Mouse (Mus musculus) midbrain, embryonic 15.5 days (tissue): ENCODE results near the gene Ttyh3. TPM values are rescaled to one million over a fixed set of nuclear protein-coding genes. Genes with fewer than 3 reads are reported as not detected.

ENCODE experiments used
- ATAC-seq: fragments of 200-750 bp; cut with Nextera tagmentation; replicated peaks from 2 replicates; pipeline ENCODE4 v1.8.0; 2017; ENCODE audit warnings: moderate TSS enrichment
- H3K27ac ChIP-seq: fragments of 300-500 bp; sonication (generic); 2 replicates; pipeline ENCODE4 v1.5.1; 2015; ENCODE audit warnings: mild to moderate bottlenecking, inconsistent platforms
- H3K27me3 ChIP-seq: fragments of 300-500 bp; sonication (generic); replicated peaks from 2 replicates; pipeline ENCODE4 v1.6.1; 2015; ENCODE audit warnings: inconsistent platforms
- H3K36me3 ChIP-seq: fragments of 300-500 bp; sonication (generic); replicated peaks from 2 replicates; pipeline ENCODE4 v1.6.1; 2015; ENCODE audit warnings: inconsistent platforms
- H3K4me1 ChIP-seq: fragments of 300-500 bp; sonication (generic); 2 replicates; pipeline ENCODE4 v1.6.1; 2015; ENCODE audit warnings: inconsistent platforms
- H3K4me2 ChIP-seq: fragments of 300-500 bp; sonication (generic); 2 replicates; pipeline ENCODE4 v1.6.1; 2015; ENCODE audit warnings: inconsistent platforms, mild to moderate bottlenecking, moderate library complexity
- H3K4me3 ChIP-seq: fragments of 300-500 bp; sonication (generic); 2 replicates; pipeline ENCODE4 v1.5.1; 2015; ENCODE audit warnings: mild to moderate bottlenecking, inconsistent platforms
- H3K9ac ChIP-seq: fragments of 300-500 bp; sonication (generic); 2 replicates; pipeline ENCODE4 v1.6.1; 2015; ENCODE audit warnings: mild to moderate bottlenecking, inconsistent platforms
- H3K9me3 ChIP-seq: fragments of 300-500 bp; sonication (generic); 2 replicates; pipeline ENCODE4 v1.6.1; 2016; ENCODE audit warnings: inconsistent platforms
- WGBS: fragments of 180-500 bp; shearing (Covaris S2); methylation state at CpG from one replicate; pipeline ENCODE4 v1.1.7; 2015; ENCODE audit warnings: mixed read lengths; 5-methylcytosine and 5-hydroxymethylcytosine counted together
- polyA plus RNA-seq: library from polyadenylated mRNA; unstranded; fragments of >200 nt; fragmentation: Nextera tagmentation; extraction: Ambion mirVana; gene quantifications from 2 replicates; pipeline ENCODE4 v1.2.1, GENCODE M21; 2015

The Ttyh3 gene
- polyA plus RNA-seq, 1 experiment from 2014 or later, result 80.3 TPM

DNA sequence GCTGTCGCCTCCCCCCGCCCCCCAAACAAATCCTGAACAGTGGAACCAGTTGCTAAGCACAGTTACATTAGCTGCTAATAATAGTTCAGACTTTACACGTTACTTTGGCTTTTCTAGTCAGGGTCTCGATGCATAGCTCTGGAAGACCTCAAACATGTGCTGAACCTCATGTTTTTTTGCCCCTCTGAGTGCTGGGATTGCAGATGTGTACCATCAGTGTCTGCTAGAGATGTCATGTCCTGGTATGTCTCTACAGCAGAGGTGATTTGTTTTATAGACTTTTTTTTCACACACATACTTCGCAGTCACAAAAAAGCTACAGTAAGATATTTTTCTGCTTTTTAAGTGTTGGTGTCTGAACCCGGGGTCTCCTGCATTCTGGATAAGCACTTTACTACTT, 23.3 kb upstream of the Ttyh3 start:
- no peaks in the 10 kb centered on the region for H3K27me3 ChIP-seq
- 86% methylated on average over 6 of the region's 6 CpGs for WGBS
- H3K4me1 ChIP-seq, result 0 out of 2 replicates have a peak, but pooled peaks cover 3% of the 10 kb centered on the region
- no peak for ATAC-seq
- H3K9ac ChIP-seq, result no peak overlapping the region
- no peak overlapping the region for H3K27ac ChIP-seq
- H3K4me3 ChIP-seq, result no peak overlapping the region
- no peak overlapping the region for H3K4me2 ChIP-seq
- H3K36me3 ChIP-seq, result peaks cover 10% of the 10 kb centered on the region
- no peaks in the 10 kb centered on the region for H3K9me3 ChIP-seq

DNA sequence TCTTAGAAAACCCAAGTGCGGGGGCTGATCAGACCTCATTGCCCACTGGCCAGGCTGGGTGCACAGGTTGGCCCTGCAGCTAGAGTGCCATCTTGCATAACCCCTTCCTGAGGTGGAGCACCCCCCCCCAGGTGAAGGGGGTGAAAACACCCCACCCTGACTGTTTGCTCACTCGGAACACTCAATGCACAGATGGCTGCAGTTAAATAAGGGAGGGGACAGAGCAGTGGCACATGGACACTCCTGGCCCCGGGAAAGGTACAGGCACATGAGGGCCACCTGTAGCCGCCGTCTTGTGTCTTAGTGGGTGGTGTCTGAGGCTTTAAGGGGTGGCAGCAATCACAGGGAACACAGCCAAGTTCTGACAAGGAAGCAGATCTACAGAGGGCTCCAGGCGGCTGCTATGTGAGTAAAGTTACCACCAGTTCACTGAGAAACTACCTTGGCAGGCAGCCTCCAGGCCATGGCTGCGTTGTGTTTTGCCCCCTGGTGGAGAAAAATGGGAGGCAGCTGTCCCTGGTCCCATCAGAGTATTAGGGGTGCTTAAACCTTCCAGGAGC, 14.9 kb upstream of the Ttyh3 start:
- WGBS, result 59% methylated on average over 7 of the region's 7 CpGs
- H3K9me3 ChIP-seq, result no peaks in the 10 kb centered on the region
- no peak overlapping the region for H3K9ac ChIP-seq
- H3K27me3 ChIP-seq, result no peaks in the 10 kb centered on the region
- H3K4me3 ChIP-seq, result no peak overlapping the region
- peaks cover 7% of the 10 kb centered on the region for H3K36me3 ChIP-seq
- no peak for ATAC-seq
- peaks cover 40% of the 10 kb centered on the region for H3K4me1 ChIP-seq
- no peak overlapping the region for H3K27ac ChIP-seq
- no peak overlapping the region for H3K4me2 ChIP-seq

DNA sequence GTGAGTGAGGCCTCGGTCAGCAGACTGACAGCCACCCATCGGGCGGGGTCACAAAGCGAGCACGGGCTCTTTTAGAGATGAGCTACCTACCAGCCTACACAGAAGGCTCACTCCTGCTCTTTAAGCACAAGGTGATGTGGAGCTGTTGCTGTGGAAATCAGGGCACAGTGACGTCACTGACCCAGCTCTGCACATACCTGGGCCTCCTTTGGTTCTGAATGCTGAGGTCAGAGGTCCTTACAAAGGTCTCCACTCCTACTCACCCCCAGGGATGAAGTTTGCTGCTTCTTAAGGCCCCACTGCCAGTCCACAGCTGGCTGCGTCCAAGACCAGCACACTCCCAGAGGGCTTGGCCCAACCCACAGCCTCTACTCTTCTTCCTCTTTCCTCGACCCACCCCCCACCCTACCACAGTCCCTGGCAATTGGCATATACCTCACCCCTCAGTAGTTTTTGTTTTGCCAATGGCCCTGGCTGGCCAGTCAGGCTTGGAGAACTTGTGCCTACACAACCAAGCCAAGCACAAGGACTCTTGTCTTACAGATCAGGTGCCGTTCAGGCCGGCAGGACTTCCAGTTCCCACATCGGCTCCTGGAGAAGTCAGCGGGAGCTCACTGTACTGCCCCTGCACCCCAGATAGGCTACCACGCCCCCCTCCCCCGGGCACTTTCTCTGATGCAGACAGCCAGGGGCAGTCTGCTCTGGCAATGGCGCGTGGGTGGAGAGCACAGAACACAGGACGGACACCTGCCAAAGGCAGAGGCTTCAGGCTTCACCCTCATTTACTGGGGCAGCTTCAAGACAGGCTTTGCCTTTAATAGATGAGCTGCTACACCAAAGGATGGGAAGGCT, 14.1 kb upstream of the Ttyh3 start:
- Histone ChIP-seq H3K36me3 (0 out of 2 replicates have a peak, but pooled peaks cover 5% of the 10 kb centered on the region), H3K27me3 (no peaks in the 10 kb centered on the region), H3K27ac (peak overlapping the region; percentile 52; the same call in 1 of the 2 replicates), H3K4me2 (no peak overlapping the region), H3K4me3 (no peak overlapping the region), H3K9ac (no peak overlapping the region), H3K9me3 (no peaks in the 10 kb centered on the region), H3K4me1 (peaks cover 40% of the 10 kb centered on the region)
- WGBS, result 69% methylated on average over 17 of the region's 17 CpGs
- ATAC-seq, result no peak

DNA sequence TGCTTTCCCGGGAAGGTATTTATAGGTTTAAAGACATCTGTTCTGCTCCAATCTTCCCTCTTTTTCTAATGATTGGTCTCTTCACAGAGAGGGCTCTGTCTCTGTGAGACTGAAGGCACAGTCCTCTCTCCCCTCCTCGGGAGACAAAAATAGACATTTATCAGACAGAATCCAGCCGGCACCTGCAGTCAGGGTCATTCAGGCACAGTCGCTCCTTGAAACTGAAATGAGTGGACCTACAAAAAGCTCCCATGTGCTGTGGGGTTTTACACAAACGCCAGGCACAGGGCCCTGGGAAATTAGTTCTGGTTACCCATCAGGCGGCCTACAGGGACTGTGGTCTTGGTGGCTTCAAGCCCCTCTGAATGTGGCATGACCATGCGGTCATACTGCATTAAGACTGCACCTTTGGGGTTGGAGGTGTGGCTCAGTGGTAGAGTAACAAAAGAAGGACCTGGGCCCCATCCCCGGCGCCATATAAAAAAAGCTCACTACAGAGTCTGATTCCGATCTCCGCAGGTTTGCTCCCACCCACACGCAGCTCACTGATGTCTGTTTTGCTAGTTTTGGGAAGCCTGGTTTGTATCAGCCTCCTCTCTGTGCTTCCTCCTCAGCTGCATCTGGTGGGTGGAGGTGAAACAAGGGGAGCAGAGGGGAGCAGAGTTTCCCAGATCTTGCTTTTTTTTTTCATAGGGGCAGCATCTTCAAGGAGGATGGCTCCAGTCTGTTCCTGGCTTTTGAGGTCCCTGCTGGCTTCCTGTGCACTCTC, 13.2 kb upstream of the Ttyh3 start:
- peak overlapping the region; percentile 52 for H3K27ac ChIP-seq
- 56% methylated on average over 12 of the region's 12 CpGs for WGBS
- H3K4me1 ChIP-seq, result peaks cover 44% of the 10 kb centered on the region

DNA sequence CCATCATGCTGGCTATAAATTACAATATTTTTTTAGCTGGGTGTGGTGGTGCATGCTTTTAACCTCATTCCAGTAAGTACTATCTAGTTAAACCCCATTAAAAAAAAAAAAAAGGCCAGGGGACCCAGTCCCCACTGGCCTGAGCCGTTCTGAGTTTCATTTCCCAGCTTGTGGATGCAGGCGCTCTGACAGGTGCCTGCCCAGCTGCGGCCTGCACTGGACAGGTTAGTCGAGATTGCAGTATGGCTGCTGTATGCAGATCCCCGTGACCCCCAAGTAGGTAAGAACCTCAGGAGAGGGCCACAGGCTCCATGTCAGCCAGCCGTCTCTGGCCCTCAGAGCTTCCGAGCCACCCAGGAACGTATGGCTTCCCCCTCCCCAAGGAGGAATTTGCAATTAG, 12.6 kb upstream of the Ttyh3 start:
- Histone ChIP-seq H3K36me3 (0 out of 2 replicates have a peak, but pooled peaks cover 5% of the 10 kb centered on the region), H3K9me3 (no peaks in the 10 kb centered on the region), H3K9ac (no peak overlapping the region), H3K27me3 (no peaks in the 10 kb centered on the region), H3K4me2 (no peak overlapping the region), H3K27ac (peak overlapping the region; percentile 20; the same call in 1 of the 2 replicates), H3K4me1 (peaks cover 44% of the 10 kb centered on the region), H3K4me3 (no peak overlapping the region)
- no peak for ATAC-seq
- 74% methylated on average over 8 of the region's 8 CpGs for WGBS

More for the DNA sequence above, 13.2 kb upstream of the Ttyh3 start:
- no peak overlapping the region for H3K9ac ChIP-seq
- no peaks in the 10 kb centered on the region for H3K9me3 ChIP-seq
- no peak overlapping the region for H3K4me3 ChIP-seq
- no peak overlapping the region for H3K4me2 ChIP-seq
- 0 out of 2 replicates have a peak, but pooled peaks cover 5% of the 10 kb centered on the region for H3K36me3 ChIP-seq
- H3K27me3 ChIP-seq, result no peaks in the 10 kb centered on the region
- no peak for ATAC-seq

DNA sequence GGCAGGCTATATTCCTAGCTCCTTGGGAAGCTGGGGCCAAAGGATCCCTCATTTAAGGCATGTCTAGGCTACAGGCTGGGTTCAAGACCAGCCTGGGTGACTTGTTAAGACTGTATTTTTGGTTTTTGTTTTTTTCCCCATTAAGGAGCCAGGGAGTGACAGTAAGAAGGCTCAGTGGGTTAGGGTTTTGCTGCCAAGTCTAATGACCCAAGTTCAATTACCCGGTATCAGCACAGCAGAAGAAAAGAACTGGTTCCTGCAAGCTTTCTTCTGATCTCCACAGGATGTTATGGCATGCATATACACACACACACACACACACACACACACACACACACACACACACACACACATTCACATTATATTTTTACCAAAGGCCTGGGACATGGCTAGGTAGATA, 11.6 kb upstream of the Ttyh3 start:
- Histone ChIP-seq H3K9ac (no peak overlapping the region), H3K27ac (peak overlapping the region; percentile 82), H3K4me1 (peaks cover 44% of the 10 kb centered on the region), H3K9me3 (no peaks in the 10 kb centered on the region), H3K4me2 (no peak overlapping the region), H3K36me3 (0 out of 2 replicates have a peak, but pooled peaks cover 5% of the 10 kb centered on the region), H3K4me3 (no peak overlapping the region), H3K27me3 (no peaks in the 10 kb centered on the region)
- 56% methylated on average over 1 of the region's 1 CpGs for WGBS
- ATAC-seq, result no peak

DNA sequence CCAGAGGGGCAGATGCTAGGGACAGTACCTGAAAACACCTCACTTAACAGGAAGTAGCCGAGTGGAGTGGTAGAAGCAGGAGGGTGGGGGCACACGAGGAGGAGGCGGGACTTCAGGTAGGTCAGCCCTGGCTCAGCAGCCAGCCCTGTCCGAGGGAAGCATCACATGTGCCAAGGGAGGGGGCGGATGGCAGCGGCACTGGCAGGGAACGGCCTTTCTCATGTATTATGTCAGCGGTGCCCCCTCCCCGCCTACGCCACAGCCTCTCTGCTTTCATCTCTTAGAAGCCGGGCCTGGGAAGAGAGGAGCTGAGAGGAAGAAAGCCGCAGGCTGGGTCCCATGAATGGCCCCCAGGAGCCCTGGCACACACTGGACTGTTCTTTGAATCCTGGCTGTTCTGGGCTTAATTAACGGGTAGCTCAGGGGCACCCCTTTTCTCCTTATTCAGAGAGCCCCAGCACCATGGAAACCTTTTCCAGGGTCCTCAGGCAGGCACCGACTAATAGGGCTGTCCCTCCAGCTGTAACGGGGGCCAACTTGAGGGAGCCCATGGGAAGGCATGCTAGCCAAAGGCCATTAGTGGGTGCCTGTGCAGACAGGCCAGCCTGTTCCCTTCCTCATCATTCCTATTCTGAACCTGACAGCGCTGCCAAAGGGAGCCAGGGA, 10.9 kb upstream of the Ttyh3 start:
- Histone ChIP-seq H3K4me1 (peaks cover 44% of the 10 kb centered on the region), H3K4me2 (peak overlapping the region; percentile 1; the same call in 1 of the 2 replicates), H3K9ac (no peak overlapping the region), H3K27ac (peak overlapping the region; percentile 82), H3K36me3 (0 out of 2 replicates have a peak, but pooled peaks cover 3% of the 10 kb centered on the region), H3K9me3 (no peaks in the 10 kb centered on the region), H3K4me3 (no peak overlapping the region), H3K27me3 (no peaks in the 10 kb centered on the region)
- 23% methylated on average over 16 of the region's 16 CpGs for WGBS
- peak; percentile 89 for ATAC-seq

DNA sequence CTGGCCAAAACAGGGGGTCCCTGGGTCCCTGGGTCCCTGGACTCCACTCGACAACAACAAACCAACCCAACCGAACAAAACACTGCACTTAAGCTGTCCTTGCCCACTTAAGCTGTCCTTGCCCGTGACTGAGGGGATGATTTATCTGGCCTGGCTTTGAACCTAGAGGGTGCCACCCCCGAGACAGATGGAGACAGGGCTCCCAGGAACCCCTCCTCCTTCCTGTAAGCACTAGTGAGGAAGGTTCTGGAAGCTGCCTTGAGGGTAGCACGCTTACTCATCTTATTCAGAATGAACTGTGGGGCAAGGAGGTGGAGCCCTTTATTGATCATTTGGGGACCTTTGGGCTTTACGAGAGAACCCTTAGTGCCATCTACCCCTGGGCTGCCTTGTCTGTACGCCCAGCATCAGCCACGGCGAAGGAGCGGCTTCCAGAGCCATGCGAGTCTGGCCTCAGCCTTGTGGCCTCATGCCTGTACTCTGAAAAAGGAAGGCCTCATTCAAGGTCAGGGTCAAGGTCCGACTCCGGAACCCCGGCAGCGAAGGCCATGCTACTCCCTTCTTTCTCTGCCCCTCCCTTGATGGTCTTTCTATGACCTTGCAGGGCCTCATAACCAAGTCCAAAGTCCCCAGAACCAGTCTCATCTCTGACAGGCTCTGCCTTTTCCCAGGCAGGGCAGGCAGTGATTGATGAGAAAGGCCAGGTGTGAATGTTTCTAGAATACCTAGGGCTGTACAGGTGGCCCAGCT, 5.4 kb upstream of the Ttyh3 start:
- WGBS, result 86% methylated on average over 15 of the region's 15 CpGs
- Histone ChIP-seq H3K9ac (no peak overlapping the region), H3K9me3 (no peaks in the 10 kb centered on the region), H3K4me1 (peaks cover 18% of the 10 kb centered on the region), H3K4me3 (no peak overlapping the region), H3K4me2 (no peak overlapping the region), H3K27ac (no peak overlapping the region), H3K27me3 (no peaks in the 10 kb centered on the region), H3K36me3 (no peaks in the 10 kb centered on the region)
- ATAC-seq, result no peak

DNA sequence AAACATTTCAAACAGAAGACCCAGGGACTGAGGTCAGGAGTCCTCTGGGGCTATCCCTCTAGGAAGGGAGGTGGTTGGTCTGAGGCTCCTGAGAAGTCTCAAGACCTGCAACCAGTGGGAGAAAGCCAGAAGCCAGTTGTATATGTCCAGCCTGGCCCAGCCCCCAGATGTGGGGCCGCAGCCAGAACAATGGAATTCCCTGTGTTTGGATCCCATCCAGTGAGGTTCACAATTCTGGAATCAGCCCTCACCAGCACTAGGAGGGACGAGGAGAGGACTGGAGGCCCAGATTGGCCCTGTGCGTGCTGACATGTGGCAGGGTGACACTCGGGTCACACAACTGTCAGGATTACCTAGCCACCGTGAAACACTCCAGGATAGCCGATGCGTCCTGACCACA, 3.8 kb upstream of the Ttyh3 start:
- Histone ChIP-seq H3K4me3 (no peak overlapping the region), H3K9me3 (no peaks in the 10 kb centered on the region), H3K27ac (no peak overlapping the region), H3K27me3 (no peaks in the 10 kb centered on the region), H3K4me1 (peaks cover 13% of the 10 kb centered on the region), H3K9ac (no peak overlapping the region), H3K4me2 (no peak overlapping the region), H3K36me3 (no peaks in the 10 kb centered on the region)
- ATAC-seq, result no peak
- WGBS, result 70% methylated on average over 7 of the region's 7 CpGs

DNA sequence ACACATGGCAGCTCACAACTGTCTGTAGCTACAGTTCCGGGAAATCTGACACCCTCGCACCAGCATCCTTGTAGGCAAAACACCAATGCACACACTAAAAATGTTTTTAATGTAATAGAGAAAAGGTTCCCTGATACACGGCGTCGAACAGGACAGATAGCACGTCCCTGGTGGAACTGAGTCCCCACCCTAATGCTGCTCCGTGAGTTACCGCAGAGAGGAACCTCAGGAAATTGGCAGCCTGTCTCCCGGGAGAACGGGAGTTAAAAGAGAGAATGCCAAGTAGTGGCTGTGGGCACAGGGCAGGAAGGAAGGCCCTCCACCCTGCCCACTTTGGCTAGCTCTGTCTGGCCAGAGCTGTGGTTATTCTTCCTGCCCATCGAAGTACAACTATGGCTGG, 2.4 kb upstream of the Ttyh3 start:
- Histone ChIP-seq H3K9me3 (no peaks in the 10 kb centered on the region), H3K36me3 (no peaks in the 10 kb centered on the region), H3K9ac (no peak overlapping the region), H3K27me3 (no peaks in the 10 kb centered on the region), H3K27ac (no peak overlapping the region), H3K4me3 (no peak overlapping the region), H3K4me2 (no peak overlapping the region), H3K4me1 (peaks cover 26% of the 10 kb centered on the region)
- no peak for ATAC-seq
- WGBS, result 76% methylated on average over 11 of the region's 11 CpGs

DNA sequence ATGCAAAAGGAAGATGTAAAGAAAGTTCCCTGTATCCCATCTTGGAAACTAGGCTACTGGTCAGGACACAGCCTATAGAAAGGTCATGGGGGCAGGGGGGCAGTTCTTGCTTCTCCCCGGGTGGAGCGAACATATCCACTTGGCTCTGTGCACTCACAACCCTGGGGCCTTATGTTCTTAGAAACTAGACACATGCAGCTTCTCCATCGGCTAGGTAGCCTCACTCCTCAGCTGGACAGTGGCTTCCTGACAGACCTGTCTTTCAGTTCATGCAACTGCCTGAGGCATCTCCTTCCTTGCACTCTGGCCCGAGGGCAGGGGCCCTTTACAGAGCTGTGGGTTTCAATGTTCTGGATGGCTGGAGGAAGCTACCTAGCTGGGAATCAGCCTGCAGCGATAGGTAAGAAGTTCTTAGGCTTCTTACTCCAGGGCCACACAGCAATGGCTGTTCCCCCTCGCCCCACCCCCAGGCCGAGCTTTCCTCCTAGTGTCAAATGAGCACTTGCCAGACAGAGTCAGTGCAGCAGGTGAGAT, 1.1 kb upstream of the Ttyh3 start:
- 0 out of 2 replicates have a peak overlapping the region, but pooled peaks have one; percentile 37 for H3K9ac ChIP-seq
- H3K36me3 ChIP-seq, result no peaks in the 10 kb centered on the region
- peaks cover 39% of the 10 kb centered on the region for H3K4me1 ChIP-seq
- no peaks in the 10 kb centered on the region for H3K9me3 ChIP-seq
- H3K4me3 ChIP-seq, result peak overlapping the region; percentile 89; the same call in 1 of the 2 replicates
- H3K27ac ChIP-seq, result peak overlapping the region; percentile 86
- no peak for ATAC-seq
- H3K4me2 ChIP-seq, result peak overlapping the region; percentile 61
- H3K27me3 ChIP-seq, result no peaks in the 10 kb centered on the region
- 62% methylated on average over 7 of the region's 7 CpGs for WGBS
